Mouse (Mus musculus) liver (tissue): ENCODE measurements around the gene Txndc16.

Experiments
- DNase-seq: peaks from one replicate; pipeline ENCODE4 v3.0.0-alpha.2; 2020; ENCODE audit warnings: mixed read lengths

The Txndc16 gene

DNA sequence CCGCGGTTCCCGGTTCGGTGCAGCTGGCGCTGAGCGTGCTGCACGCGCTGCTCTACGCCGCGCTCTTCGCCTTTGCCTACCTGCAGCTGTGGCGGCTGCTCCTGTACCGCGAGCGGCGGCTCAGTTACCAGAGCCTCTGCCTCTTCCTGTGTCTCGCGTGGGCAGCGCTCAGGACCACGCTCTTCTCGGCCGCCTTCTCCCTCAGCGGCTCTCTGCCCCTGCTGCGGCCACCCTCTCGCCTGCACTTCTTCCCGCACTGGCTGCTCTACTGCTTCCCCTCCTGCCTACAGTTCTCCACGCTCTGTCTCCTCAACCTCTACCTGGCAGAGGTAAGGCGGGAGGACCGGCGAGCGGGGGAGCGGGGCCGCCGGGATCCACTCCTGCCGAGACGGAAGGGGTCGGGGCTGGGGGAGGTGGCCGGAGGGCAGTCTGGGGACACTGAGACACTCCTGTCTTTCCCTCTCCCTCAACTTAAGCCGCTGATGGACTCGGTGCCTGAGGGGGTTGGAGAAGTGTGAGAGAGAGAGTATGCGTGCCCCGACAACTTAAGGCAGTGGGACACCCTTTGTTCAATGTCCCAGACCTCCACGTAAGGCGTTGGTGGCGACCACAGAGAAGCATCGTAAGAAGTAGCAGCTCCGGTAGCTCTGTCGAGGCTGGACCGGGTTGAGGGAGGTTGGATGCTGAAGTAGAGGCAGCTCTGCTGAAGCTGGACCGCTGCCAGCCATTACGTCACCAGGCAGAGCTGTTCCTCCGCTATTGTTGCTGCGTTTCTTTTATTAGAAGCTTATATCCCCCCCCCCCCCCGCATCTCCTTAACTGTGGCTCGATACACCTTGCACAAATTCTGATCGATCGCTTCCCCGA lies at the start of gene Txndc16:
Gene Txndc16, minus strand, starts transcription at position 239 of the 867 bp plus-strand sequence.
- DNase-seq = peak; percentile 73

GRCm38 (mm10) chr14:45263831-45264592 lies 43.9 kb upstream of the Txndc16 start:
- no peak for DNase-seq

- no peak for DNase-seq
Observed at GRCm38 (mm10) chr14:45251548-45252076, 31.5 kb upstream of the Txndc16 start.

GRCm38 (mm10) chr14:45241613-45242012 lies 21.5 kb upstream of the Txndc16 start:
- no peak for DNase-seq

DNA sequence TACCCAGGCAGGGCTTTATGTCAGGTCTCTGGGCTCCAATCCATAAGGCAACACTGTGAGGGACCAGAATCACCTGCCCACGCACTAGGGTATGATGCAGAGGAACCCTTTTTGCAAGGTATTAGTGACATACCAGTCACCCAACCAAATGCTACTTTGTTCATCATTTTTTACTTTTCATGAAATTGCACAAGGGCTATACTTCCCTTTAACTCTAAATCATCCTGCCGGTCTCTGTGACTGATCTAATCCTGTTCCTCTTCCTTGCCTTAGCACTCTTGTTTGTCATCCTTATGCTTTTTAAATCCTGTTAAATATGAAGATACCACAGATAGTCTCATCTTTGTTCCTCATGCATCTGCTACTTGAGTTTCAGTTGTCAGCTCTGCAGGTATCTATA lies 18.9 kb upstream of the Txndc16 start:
- no peak for DNase-seq

- DNase-seq = no peak
Observed at GRCm38 (mm10) chr14:45220957-45221630, 966 bp upstream of the Txndc16 start.

DNA sequence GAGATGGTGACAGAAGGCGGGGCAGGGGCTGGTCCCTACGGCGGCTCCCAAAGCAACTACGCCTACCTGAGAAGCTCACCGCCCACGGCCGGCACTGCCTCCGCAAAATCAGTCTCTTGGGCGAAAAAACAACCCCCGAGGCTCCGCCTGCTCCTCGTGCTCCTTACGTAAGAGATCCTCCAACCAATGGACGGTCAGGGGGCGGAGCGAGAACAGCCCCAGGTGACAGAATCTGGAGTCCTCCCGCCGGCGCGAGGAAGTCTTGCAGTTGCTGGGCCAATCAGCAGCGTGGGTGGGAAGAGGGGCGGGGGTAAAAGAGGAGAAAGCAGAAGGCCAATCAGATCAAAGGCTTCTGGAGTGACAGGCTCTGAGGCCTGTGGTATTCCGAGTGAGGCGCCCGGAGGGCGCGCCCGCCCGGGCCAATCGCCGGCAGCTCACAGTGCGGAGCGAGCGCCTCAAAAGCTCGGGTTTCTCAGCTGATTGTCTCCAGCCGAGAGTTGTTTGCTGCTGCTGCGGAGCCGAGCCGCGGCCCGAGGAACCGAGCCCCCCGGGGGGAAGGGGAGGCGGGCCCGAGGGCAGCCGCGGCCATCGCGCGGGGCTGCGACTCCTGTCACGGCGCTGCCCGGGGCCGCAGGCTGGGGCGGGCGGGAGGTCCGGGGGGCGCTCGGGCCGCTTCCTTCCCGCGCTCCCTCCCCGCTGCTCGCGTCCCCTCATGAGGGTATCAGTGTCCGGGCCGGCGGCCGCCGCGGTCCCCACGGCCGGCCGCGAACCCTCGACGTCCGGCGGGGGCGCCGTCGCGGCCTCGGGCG lies 643 bp downstream of the Txndc16 start, which contains the start of gene Gpr137c:
Gene Gpr137c, plus strand, starts transcription at position 437 of the 809 bp plus-strand sequence.
- peak; percentile 96 for DNase-seq

GRCm38 (mm10) chr14:45217693-45218092 lies 2.4 kb downstream of the Txndc16 start:
- no peak for DNase-seq

- DNase-seq = no peak
Observed at GRCm38 (mm10) chr14:45216711-45217340, 3.3 kb downstream of the Txndc16 start.

- DNase-seq = no peak
Observed at GRCm38 (mm10) chr14:45211431-45211830, 8.7 kb downstream of the Txndc16 start.

DNA sequence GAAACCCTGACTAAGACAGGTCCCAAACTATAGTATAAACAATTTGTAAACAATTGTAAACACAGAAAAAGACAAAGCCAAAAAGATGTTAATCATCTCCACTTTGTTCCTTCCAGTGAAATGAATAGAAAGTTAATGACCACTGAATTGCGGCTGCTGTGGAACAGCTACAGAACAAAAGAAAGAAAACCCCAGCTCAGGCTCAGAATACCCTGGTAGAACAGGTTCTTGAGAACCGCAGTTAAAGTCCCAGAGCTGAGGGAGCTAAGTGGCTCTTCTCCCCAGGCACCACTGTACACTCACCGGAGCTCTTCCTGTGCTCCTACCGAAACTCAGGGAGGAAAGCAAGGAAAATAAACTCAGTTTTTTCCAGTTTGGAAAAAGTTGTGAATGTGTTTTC lies 9.4 kb downstream of the Txndc16 start:
- DNase-seq = no peak

- no peak for DNase-seq
Observed at GRCm38 (mm10) chr14:45200607-45201006, 19.5 kb downstream of the Txndc16 start.

DNA sequence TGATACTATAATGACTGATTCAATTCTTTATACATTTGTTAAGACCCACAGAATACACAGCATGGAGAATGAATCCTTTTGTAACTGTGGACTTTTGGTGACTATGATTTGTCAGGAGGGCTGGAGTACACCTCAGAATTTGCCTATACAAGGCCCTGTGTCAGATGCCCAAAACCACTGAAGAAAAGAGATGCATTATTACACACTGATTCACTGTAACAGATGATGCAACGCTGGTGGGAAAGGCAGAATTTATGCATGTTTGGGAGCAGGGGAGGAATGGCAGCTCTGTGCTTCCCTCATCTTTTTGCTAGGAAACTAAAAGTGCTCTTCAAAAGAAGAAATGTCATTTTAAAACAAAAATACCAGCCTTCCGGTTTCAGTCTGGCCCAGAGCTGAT lies 29.1 kb downstream of the Txndc16 start:
- DNase-seq = no peak

GRCm38 (mm10) chr14:45181611-45182010 lies 38.5 kb downstream of the Txndc16 start:
- no peak for DNase-seq

DNA sequence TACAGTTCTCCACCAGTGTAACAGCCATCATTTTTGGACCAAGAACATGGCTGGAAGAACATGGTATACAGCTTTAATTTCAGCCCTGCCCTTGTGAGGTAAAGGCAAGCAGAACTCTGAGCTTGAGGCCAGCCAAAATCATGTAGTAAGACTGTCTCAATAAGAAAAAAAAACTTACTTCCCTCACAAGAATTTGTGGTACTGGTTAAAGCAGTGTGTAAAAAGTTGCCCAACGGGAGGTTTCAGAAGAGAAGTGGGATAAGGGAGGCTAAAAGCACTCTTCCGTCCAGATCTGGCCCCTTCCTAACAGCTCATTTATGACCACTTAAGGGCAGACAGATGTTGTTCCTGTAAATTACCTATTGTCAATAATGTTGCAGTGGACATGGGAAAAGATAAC lies 40.5 kb downstream of the Txndc16 start:
- no peak for DNase-seq

- DNase-seq = no peak
Observed at GRCm38 (mm10) chr14:45179186-45179585, 40.9 kb downstream of the Txndc16 start.

DNA sequence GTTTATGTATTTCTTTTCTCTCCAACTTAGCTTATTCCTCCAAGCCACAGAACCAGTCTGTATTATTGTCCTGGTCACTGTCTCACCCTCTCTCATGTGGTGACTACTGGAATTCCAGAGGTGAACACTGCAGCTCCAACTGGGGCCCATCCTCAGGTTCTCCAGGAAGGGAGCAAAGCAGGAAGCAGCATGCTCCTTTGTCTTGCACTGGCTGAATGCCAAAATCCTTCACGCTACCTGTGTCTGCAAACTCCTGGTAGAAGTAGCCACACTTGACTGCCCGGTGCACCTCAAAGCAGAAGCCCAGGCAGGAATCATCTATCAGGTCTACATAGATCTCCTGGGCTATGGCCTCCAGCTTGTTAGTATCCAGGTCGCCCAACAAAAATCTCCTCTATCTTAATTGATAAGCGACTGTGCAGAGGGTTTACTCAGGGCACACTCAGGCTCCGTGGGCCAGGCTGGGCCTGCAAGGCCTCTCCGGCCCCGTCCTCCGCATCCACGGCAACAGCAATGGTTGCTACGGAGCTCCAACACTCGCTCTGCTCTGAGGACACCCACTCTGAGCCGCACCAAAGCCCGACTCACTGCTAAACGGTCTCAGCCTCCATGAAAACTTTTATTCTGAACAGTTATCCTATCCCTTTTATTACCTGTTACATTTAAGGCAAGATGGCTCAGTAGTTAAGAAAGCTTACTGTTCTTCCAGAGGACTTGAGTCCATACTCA lies 45.0 kb downstream of the Txndc16 start:
- no peak for DNase-seq

DNA sequence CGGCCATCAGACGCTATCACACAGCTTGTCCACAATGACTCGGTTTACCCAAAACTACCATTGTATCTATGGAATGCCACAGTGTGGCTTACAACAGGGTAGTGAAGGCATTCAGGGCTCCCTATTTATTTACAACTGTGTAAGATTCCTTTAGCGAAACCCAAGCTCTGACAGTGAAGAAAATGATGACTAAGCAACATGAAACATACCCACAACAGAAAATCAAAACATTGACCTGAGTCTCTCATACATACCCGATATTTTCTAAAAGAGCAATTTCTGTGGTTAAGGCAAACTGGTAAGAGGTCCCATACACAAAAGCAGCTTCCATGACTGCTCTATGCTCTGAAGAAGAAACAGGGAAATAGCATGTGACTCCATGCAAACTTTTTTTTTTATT lies 47.9 kb downstream of the Txndc16 start:
- DNase-seq = no peak

DNA sequence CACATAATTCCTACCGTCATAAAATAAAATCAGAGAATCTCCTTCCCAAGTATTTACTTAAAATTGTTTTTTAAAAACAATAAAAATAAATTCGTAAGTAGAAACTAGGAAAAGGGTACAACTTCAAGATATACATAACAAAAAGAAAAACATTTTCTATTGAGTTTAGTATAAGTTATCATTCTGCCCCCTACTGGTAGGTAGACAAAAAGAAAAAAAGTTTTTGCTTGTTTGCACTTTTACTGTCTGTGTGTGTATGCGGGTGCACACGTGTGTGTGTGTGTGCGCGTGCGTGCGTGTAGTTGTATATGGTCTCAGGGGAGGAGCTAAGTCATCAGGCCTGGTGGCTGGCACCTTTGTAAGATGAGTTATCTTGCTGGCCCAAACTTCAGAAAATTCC lies 52.8 kb downstream of the Txndc16 start:
- DNase-seq = no peak

- DNase-seq = no peak
Observed at GRCm38 (mm10) chr14:45155511-45156173, 64.5 kb downstream of the Txndc16 start.
